Mouse (Mus musculus) 3134 (cell line): ENCODE data around the gene 4833423E24Rik.
A peak's percentile ranks its signal among the peaks of the same experiment; 100 is the strongest.

Source experiments
- DNase-seq: peaks from one replicate; pipeline ENCODE4 v3.0.0-alpha.2; 2011; ENCODE audit warnings: low spot score; ENCODE audit not compliant: insufficient read length; ENCODE audit errors: extremely low read depth

Gene 4833423E24Rik

DNA sequence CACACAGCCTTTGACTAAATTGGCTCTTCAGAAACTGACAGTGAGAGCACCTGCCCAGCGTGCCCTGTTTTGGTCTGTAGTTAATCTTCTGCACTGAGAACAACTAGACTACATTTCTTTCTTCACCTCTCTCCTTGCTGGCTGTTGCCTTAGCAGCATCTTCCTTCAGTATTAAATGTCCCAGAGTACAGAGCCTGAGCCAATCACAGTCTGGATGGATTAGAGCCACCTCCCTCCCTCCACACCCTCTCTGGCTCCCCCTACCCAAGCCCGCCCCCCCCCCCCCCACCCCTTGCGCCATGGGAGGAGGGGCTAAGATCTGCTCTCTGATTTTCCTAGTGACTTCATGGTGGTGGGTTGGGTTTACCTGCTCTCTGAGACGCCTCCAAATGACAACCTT, at the start of gene 4833423E24Rik:
Gene 4833423E24Rik, minus strand, starts transcription at position 146 of the 400 bp plus-strand sequence.
- DNase-seq: no peak

DNA sequence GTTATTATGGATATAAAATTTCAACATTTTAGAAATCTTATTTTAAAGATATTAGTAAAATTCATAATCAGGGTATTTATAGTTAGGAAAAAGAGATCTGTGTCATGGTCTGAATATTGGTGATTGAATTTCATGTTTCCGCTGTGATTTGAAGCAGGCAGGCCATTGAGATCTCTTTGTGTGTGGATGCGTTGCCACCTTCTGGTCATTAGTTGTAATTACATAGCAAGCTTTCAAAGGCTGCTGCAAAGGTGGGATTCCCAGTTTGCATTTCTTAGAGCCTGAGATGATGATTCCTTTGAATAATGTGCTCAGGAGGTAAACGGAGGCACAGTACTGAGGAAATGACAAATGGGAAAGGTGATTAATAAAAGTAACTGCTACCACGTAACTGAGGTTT, 42.4 kb upstream of the 4833423E24Rik start:
- peak; percentile 3 for DNase-seq

DNA sequence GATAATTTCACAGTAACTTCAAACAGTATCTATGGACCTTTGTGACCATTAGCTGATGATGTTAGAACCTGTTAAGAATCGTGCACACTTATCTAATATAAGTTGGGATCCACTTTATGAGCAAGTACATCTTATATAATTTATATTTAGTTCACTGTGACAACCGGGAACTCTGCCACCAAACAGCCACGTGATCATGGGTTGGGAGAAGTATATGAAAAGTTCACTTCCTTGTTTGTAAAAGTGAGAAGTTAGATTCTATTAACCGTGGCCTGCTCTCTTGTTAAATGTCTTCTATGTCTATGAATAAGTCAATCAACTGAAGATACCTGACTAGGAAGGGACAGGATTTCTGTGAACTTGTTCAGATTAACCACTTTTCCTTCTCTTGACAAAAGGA, 41.4 kb upstream of the 4833423E24Rik start:
- DNase-seq: no peak

DNA sequence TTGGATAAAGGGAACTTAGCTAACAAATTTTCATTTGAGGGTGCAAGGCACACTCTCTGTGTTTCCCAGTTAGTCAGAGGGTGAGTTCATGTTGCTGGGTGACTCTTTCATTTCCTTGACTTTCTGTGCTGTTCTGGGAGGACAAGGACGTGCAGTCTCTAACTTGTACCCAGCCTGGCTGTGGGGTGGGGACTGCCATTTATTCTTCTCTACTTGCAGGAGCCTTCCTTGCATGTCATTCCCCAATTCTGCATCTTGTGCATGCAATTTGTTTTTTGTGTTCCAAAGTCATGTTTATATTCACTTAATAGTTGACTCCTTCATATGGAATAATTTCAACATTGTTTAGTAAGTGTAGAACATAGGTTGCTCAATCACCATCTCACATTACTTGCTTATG, 36.0 kb upstream of the 4833423E24Rik start:
- no peak for DNase-seq

DNA sequence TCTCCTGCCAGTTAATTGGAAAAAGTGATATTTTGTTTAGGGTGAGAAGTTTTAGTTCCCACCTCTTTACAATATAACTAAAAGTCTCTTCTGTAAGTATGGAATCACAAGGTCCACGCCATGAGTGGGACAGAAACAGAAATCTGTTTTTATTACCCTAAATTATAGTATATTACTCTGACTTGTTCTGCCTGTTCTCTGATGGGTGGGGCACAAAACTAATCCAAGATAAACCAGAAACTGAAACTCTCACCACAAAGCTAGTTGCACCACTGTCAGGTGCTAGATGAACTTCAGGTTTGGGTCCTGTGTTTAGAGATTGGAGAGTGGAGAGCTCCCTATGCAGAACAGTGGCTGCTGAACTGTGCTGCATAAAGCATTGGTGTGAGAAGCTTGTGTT, 15.1 kb upstream of the 4833423E24Rik start:
- no peak for DNase-seq

DNA sequence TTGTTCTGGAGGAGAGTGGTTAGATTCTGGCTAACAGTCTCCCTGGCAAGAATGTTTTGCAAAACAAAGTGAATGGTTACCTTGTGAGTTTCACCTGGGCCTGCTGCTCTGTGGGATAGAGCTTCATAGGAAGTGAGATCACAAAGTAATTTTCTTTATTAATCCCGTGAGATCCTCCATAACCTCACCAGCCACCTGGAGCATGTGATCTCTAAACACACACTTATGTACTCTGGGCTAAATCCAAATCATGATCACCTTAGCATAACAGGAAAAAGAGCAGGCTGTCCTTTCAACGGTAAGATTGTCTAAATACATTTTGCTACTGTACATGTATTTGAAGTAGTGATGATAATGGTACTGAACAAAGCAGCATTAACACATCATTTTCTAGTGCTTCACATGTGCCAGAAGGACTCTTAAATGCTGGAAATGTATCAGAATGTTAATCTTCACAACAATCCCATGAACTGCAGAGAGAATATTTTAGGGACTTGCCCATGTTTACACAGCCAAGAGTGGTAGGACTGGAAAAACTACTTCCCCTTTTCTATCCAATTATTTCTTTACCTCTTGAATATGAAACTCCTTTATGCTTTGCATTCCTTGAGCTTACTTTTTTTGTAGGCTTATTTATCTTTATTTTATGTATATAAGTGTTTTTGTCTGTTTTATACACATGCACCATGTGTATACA, 13.4 kb upstream of the 4833423E24Rik start:
- no peak for DNase-seq

DNA sequence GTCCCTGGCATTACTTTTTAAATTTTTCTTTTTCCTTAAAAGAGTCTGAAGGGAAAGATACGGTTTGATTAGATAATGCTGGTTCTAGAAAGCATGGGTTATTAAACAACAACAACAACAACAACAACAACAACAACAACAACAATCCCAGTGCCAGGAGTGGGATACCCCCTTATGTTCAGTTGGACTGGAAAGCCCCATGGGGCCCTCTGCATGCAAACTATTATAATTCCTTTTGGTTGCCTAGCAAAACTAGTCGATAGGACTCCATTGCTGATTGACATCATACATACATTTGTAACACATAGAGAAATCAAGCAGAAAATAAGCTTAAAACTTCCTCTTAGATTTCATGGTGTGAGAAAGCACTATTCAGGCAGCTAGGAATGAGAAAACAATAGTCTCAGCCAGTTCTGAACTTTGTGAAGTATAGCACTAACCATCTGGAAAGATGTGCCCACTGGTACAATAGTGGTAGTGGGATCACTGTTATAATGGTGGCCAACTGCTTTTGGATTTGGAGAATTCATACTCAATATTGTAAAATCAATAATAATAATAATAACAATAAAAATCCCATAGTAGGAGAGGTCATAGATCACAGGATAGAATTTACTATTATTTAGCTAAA, 4.2 kb upstream of the 4833423E24Rik start:
- no peak for DNase-seq

DNA sequence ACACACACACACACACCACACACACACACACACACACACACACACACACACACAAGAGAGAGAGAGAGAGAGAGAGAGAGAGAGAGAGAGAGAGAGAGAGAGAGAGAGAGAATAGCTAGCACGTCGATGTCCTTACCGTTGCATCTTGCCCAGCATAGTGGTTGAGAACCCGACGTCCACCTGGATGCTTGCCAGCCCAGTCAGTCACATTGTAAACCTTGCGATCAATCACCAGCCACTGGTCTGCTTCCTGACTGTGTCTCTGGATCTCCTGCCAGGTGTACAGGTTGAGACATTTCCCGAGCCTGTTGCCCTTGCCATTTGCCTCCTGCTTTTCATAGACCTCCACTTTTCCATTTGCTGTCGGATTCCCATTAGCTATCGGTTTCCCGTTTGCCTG, 532 bp downstream of the 4833423E24Rik start:
- DNase-seq: no peak

DNA sequence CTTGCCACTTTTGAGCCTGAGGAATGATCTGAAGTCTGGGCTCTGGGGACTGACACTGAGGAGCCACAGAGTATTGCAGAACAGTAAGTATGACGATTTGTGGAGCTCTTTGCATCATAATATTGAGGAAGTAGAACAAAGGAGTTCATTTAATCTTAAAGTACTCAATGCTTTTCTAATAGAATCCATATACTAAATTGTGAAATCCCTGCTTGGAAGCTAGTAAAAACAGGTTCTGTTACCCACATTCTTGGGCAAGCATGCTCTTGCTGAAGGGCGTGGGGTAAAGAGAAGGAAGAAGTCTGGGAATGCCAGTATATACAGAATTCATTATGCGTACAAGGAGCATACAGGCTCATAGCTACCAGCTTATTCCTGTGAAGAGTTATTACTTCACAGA, 8.4 kb downstream of the 4833423E24Rik start:
- DNase-seq: no peak

DNA sequence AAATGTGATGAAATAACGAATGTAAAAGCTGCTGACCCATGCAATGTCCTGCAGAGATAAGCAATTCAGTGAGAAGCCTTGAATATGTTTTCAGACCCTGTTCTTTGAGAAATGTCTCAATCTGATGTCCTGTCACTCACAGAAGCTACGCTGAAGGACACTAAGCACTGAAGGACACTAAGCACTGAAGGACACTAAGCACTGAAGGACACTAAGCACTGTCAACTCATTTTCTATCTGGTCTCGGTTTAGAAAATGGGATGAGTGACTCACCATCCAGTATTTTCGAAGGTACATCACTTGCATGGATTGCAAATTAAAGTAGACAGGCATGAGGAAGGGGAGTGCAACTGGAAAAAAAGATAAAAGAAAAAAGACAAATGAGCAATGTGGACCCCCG, 28.4 kb downstream of the 4833423E24Rik start:
- DNase-seq: no peak

DNA sequence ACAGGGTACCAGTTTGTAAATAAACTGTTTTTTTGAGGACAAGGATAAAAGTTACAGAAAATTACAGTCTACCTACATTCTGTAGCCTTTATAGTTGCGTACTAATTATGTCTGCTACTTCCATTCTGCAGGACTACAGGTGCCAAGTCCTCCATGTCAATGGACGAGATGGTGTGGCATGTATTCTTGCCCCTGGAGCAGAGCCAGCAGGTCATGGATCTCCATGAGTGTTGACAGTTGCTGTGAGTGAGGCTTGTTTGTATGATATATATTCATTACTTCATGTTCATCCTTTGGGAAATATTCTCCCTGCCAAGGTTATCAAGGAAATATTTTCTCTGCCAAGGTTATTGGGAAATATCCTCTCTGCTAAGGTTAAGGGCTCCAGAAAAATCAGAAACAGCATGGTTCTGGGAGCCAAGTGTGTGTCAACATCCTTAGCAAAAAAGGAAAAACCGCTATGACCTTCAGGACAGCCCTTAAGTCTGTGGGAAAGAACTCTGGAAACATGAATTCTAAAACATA, 52.0 kb downstream of the 4833423E24Rik start:
- no peak for DNase-seq

DNA sequence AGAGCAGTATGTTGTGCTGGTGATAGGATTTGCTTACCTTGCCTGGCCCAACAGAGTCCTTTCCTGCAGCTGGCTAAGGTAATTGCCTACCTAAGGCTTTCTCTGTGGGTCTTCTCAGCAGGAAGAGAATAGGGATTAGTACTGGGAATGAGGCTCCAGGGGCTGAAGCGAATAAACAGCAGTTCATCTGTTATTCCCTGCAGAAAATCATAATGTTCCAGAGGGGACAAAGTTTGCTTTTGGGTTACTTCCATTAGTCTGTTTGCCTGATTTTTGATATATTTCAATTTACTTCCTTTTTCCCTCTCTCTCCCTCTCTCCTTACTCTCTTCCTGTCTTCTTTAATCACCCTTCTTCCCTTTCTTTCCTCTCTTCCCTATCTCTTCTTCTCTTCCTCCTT, 75.3 kb downstream of the 4833423E24Rik start, which contains the start of gene Olfr995:
Gene Olfr995, minus strand, starts transcription at position 101 of the 400 bp plus-strand sequence.
- no peak for DNase-seq

DNA sequence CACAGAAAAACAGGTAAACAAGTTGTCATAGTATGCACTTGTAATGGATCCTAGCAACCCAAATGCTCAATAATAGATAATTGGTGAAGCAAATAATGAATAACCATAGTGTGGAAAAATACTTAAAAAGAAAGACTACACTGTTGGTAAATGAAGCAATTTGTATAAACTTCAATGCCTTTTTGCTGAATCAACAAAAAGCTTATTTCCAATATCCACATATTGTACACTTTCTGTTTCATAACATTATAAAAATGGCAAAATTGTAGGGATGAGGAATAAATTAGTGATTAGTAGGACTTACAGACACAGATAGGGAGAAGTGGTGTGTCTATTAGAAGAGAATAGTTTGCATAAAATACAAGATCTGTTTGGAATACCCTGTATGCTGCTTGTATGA, 76.3 kb downstream of the 4833423E24Rik start:
- no peak for DNase-seq

DNA sequence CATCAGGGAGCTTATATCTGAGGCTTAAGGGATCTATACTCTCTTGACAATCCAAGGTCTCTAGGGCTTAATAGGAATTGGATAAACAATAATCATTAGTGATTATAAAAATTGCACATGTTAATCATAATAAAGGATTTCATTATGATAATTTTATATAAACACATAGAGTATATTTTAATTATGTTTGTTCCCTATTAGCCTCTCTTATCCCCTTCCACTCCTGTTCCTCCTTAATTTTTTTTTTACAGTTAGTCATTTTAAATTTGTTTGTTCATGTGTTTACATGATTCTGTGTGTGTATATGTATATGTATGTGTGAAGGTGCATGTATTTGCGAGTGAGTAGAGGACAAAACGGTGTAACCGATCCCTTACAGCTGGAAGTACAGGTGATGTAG, 82.5 kb downstream of the 4833423E24Rik start, which contains the start of gene Olfr994:
Gene Olfr994, minus strand, starts transcription at position 101 of the 400 bp plus-strand sequence.
- DNase-seq: no peak
